Mouse (Mus musculus): ENCODE results near the gene Gm17019. TPM values are rescaled to one million over a fixed set of nuclear protein-coding genes. Genes with fewer than 3 reads are reported as not detected.
"Not testable (repeated sequence)": the region's sequence is repeated elsewhere in the genome, so short reads cannot be mapped to it uniquely, and the experiment has no call there.

Gm17019 gene
- total RNA-seq, 2 experiments from 2014 or later = not detected

- DNase-seq (ENCODE audit: low spot score in 2 of 2) = not testable (repeated sequence)
Observed at GRCm38 (mm10) chr5:14997556-14997955, 35.2 kb downstream of the Gm17019 start.

- DNase-seq (ENCODE audit: low spot score in 2 of 2) = not testable (repeated sequence)
Observed at GRCm38 (mm10) chr5:14996670-14997249, 36.0 kb downstream of the Gm17019 start.

GRCm38 (mm10) chr5:14994124-14994523 lies 38.7 kb downstream of the Gm17019 start:
- not testable (repeated sequence) for DNase-seq (ENCODE audit: low spot score in 2 of 2)

GRCm38 (mm10) chr5:14990375-14991158 lies 42.2 kb downstream of the Gm17019 start:
- DNase-seq (ENCODE audit: low spot score in 2 of 2) = not testable (repeated sequence)

- not testable (repeated sequence) for DNase-seq (ENCODE audit: low spot score in 2 of 2)
Observed at GRCm38 (mm10) chr5:14986649-14987387, 46.0 kb downstream of the Gm17019 start.

Other genes with a start within 250 kb of the Gm17019 start
- not detected for gene Gm9758, start 118.1 kb downstream of the Gm17019 start, total RNA-seq (2021)
- not detected for gene Speer4e, start 94.6 kb downstream of the Gm17019 start, total RNA-seq (2021)
- gene Gm10354, start 54.1 kb downstream of the Gm17019 start, total RNA-seq (2021) = not detected

Measured in layer of hippocampus, postnatal 14 days (tissue).